Mouse (Mus musculus) adrenal gland, postnatal 36 days (tissue): ENCODE measurements around the gene Prrx1. TPM values are rescaled to one million over a fixed set of nuclear protein-coding genes. Genes with fewer than 3 reads are reported as not detected.

Experiments
- DNase-seq, 2 experiments: peaks; one replicate each; pipeline ENCODE4 v3.0.0; 2021; ENCODE audit warnings: mixed read lengths in 1 of 2
- total RNA-seq, 2 experiments: library from RNA; stranded (reverse); gene quantifications; 2 replicates each; pipeline ENCODE4 v1.2.3; 2021

Gene Prrx1
- total RNA-seq, 2 experiments from 2014 or later: 9.5 to 9.8 TPM

- DNase-seq: no peak
Observed at GRCm38 (mm10) chr1:163273132-163273531, 40.4 kb downstream of the Prrx1 start.

DNA sequence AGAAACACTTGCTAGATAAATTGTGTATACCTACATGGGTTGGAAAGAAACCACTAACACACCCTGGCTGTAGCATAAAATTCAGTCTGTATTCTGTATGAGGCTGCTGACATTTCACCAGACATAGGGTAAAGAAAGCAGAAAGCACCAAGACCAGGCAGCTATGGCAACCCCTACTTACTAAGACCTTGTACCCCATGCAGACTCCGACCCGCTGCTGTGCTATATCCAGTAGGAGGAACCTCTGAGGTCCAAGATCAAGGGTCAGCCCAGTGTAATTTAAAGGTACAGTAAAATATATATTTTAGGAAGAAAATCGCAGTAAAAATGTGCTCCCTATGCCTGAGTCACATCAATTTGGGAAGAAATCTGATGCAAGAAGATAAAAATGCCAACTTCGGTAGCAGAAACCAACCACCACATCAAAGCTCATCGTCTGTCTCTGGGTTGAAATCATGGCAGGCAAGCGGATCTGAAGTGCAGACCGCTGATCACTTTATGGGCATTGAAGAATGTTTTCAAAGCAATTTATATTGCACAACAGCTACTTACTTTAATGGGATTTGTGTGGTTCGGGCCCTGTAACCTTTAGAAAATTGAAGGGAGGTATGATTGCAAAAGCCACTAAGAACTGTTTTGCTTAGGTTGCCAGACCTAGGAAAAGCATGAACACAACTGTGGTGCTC is 46.5 kb downstream of the Prrx1 start:
- DNase-seq: no peak

DNA sequence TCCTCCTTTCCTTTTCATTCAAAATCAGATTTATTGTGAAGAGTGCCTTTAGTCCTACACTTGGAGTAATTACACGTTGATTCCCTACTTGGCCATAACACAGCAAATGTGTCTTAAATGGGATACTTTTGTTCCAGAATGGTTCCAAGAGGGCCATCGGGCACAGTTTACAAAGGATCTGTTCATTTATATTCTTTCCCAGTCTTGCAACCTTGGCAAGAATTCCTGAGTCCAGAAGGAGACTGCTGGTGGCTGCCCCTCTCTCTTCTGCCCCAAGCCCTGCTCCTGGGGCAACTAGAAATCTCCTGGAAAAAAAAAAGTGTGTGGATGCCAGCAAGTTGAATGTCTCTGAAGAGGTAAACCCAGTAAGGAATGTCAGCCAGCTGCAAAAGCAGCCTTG is 56.2 kb downstream of the Prrx1 start:
- DNase-seq: no peak

GRCm38 (mm10) chr1:163255884-163256283 is 57.6 kb downstream of the Prrx1 start:
- no peak for DNase-seq

- DNase-seq: no peak
Observed at GRCm38 (mm10) chr1:163252796-163253195, 60.7 kb downstream of the Prrx1 start.

- DNase-seq: no peak
Observed at GRCm38 (mm10) chr1:163252331-163252730, 61.2 kb downstream of the Prrx1 start.

GRCm38 (mm10) chr1:163251766-163252165 is 61.7 kb downstream of the Prrx1 start:
- no peak for DNase-seq

- no peak for DNase-seq
Observed at GRCm38 (mm10) chr1:163238950-163239349, 74.6 kb downstream of the Prrx1 start.

GRCm38 (mm10) chr1:163231230-163231629 is 82.3 kb downstream of the Prrx1 start:
- no peak for DNase-seq

- no peak for DNase-seq
Observed at GRCm38 (mm10) chr1:163226271-163226670, 87.2 kb downstream of the Prrx1 start.

DNA sequence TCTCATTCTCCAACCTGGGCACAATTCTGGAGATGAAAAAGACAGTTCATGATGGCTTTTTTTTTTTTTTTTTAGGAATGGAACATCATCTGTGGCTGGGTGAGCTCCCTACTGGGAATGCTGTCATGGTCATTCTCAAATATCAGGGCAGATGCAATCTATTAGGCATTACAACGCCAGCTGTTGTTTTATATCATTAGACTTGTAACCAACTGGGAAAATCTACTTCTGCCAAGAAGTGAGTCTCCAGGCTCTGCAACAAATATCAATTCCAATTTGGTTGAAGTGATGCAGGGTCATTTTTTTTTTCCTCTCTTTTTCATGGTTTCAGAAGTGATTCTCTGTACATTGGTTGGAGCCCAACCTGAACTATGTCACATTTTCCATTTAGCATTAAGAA is 91.7 kb downstream of the Prrx1 start:
- DNase-seq: no peak

GRCm38 (mm10) chr1:163208919-163209867 is 104.3 kb downstream of the Prrx1 start:
- DNase-seq: no peak

- no peak for DNase-seq
Observed at GRCm38 (mm10) chr1:163198767-163199166, 114.7 kb downstream of the Prrx1 start.

GRCm38 (mm10) chr1:163198059-163198458 is 115.5 kb downstream of the Prrx1 start:
- no peak for DNase-seq

Other genes starting within 250 kb of the Prrx1 start
- not detected for gene Mroh9, start 228.0 kb downstream of the Prrx1 start, total RNA-seq
- gene Gorab, start 90.0 kb upstream of the Prrx1 start, total RNA-seq: 10 to 100 TPM; 10.3 to 13.7 TPM